Mouse (Mus musculus): ENCODE data around the gene Slc30a1. TPM values are rescaled to one million over a fixed set of nuclear protein-coding genes. Genes with fewer than 3 reads are reported as not detected.

The Slc30a1 gene
- polyA plus RNA-seq, 1 experiment from 2014 or later: 3.4 TPM

- Histone ChIP-seq H3K4me2 (ENCODE audit: low read depth, low read length) (0 out of 2 replicates have a peak overlapping the region, but pooled peaks have one; percentile 11), H3K4me3 (ENCODE audit: low read depth, low read length) (no peak overlapping the region)
Measured at GRCm38 (mm10) chr1:191909316-191909715, 2.7 kb downstream of the Slc30a1 start.

DNA sequence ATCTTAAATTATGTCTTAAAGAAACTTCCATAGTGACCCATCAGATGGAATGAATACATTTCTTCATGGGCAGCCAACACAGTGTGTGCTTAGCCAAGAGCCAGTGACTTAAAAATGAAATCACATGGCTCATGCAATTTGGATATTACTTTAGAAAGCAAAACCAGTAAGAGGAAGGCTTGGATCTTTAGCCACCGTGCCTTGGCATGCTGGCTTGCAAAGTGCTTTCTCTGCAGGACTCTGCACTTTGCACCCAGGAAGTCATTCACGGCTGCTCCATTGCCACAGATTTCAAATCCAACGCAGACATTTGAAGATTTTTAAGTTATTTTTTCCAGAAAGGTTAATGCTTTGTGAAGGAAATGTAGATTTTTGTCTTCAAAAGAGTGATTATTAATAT, 4.1 kb downstream of the Slc30a1 start:
- Histone ChIP-seq H3K27me3 (replicated peaks; ENCODE audit: control insufficient read depth, insufficient read depth, low read length) (no peaks in the 10 kb centered on the region), H3K4me3 (ENCODE audit: low read depth, low read length) (no peak overlapping the region), H3K27ac (replicated peaks; ENCODE audit: low read depth, low read length) (no peak overlapping the region), H3K4me2 (ENCODE audit: low read depth, low read length) (peak overlapping the region; percentile 11; the same call in 1 of the 2 replicates), H3K4me1 (ENCODE audit: control insufficient read depth, insufficient read depth, low read length) (peaks cover 29% of the 10 kb centered on the region), H3K36me3 (ENCODE audit: control insufficient read depth, insufficient read depth, low read length) (peaks cover 26% of the 10 kb centered on the region), H3K9ac (ENCODE audit: low read depth, low read length) (no peak overlapping the region), H3K9me3 (ENCODE audit: control insufficient read depth, low read length) (no peaks in the 10 kb centered on the region)
- ATAC-seq (ENCODE audit: low read depth): no peak
- WGBS: 65% methylated on average over 3 of the region's 3 CpGs
- DNase-seq (ENCODE audit: low spot score): no peak

More at GRCm38 (mm10) chr1:191909316-191909715, 2.7 kb downstream of the Slc30a1 start:
- Histone ChIP-seq H3K36me3 (ENCODE audit: control insufficient read depth, insufficient read depth, low read length) (peaks cover 26% of the 10 kb centered on the region), H3K9me3 (ENCODE audit: control insufficient read depth, low read length) (no peaks in the 10 kb centered on the region), H3K27me3 (replicated peaks; ENCODE audit: control insufficient read depth, insufficient read depth, low read length) (no peaks in the 10 kb centered on the region), H3K27ac (replicated peaks; ENCODE audit: low read depth, low read length) (no peak overlapping the region), H3K4me1 (ENCODE audit: control insufficient read depth, insufficient read depth, low read length) (peaks cover 30% of the 10 kb centered on the region), H3K9ac (ENCODE audit: low read depth, low read length) (no peak overlapping the region)
- WGBS: 92% methylated on average over 14 of the region's 14 CpGs
- no peak for ATAC-seq (ENCODE audit: low read depth)
- no peak for DNase-seq (ENCODE audit: low spot score)

DNA sequence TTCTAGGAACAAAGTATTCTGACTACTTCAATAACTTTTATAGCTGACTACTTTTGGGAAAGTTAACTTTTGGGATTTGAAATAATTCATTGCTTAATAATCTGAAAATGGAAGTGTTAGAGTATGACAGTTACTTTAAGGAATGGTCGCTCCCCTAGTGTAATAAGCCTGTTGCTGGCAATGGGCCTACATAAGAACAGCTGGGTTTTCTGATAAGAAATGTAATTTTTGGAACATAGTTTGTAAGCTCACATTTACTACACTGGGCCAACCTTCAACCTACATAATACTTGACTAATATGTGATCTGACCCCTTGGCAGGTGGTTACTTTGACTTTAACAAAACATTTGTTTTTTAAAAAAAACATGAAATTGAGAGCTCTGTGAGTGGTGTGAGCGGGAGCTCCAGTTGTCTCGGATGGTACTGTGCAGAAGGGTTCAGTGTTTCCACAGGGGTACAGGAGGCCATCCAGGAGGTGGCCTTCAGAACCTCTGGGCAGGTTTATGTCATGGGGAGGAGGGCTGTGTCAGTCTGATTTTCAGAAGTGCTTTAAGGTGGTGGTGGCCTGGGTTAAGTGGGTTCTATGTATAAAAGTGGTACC, 4.6 kb downstream of the Slc30a1 start:
- WGBS: 77% methylated on average over 3 of the region's 3 CpGs
- H3K9ac ChIP-seq (ENCODE audit: low read depth, low read length): no peak overlapping the region
- peaks cover 26% of the 10 kb centered on the region for H3K36me3 ChIP-seq (ENCODE audit: control insufficient read depth, insufficient read depth, low read length)
- no peak overlapping the region for H3K4me3 ChIP-seq (ENCODE audit: low read depth, low read length)
- no peak overlapping the region for H3K27ac ChIP-seq (replicated peaks; ENCODE audit: low read depth, low read length)
- H3K27me3 ChIP-seq (replicated peaks; ENCODE audit: control insufficient read depth, insufficient read depth, low read length): no peaks in the 10 kb centered on the region
- H3K9me3 ChIP-seq (ENCODE audit: control insufficient read depth, low read length): no peaks in the 10 kb centered on the region
- ATAC-seq (ENCODE audit: low read depth) (no peak), DNase-seq (ENCODE audit: low spot score) (no peak)
- peaks cover 26% of the 10 kb centered on the region for H3K4me1 ChIP-seq (ENCODE audit: control insufficient read depth, insufficient read depth, low read length)
- H3K4me2 ChIP-seq (ENCODE audit: low read depth, low read length): no peak overlapping the region

GRCm38 (mm10) chr1:191914647-191915046, 8.1 kb downstream of the Slc30a1 start:
- no peak overlapping the region for H3K9ac ChIP-seq (ENCODE audit: low read depth, low read length)
- no peak overlapping the region for H3K4me3 ChIP-seq (ENCODE audit: low read depth, low read length)
- no peak overlapping the region for H3K4me2 ChIP-seq (ENCODE audit: low read depth, low read length)
- H3K27me3 ChIP-seq (replicated peaks; ENCODE audit: control insufficient read depth, insufficient read depth, low read length): no peaks in the 10 kb centered on the region
- H3K9me3 ChIP-seq (ENCODE audit: control insufficient read depth, low read length): no peaks in the 10 kb centered on the region
- H3K4me1 ChIP-seq (ENCODE audit: control insufficient read depth, insufficient read depth, low read length): peaks cover 13% of the 10 kb centered on the region
- ATAC-seq (ENCODE audit: low read depth) (no peak), DNase-seq (ENCODE audit: low spot score) (no peak)
- no peak overlapping the region for H3K27ac ChIP-seq (replicated peaks; ENCODE audit: low read depth, low read length)
- peaks cover 18% of the 10 kb centered on the region for H3K36me3 ChIP-seq (ENCODE audit: control insufficient read depth, insufficient read depth, low read length)
- WGBS: 85% methylated on average over 6 of the region's 6 CpGs

- 66% methylated on average over 1 of the region's 1 CpGs for WGBS
- Histone ChIP-seq H3K27ac (replicated peaks; ENCODE audit: low read depth, low read length) (no peak overlapping the region), H3K27me3 (replicated peaks; ENCODE audit: control insufficient read depth, insufficient read depth, low read length) (no peaks in the 10 kb centered on the region), H3K4me2 (ENCODE audit: low read depth, low read length) (no peak overlapping the region), H3K4me1 (ENCODE audit: control insufficient read depth, insufficient read depth, low read length) (peaks cover 7% of the 10 kb centered on the region; the same call in 1 of the 2 replicates), H3K9me3 (ENCODE audit: control insufficient read depth, low read length) (no peaks in the 10 kb centered on the region; the same call in 1 of the 2 replicates), H3K4me3 (ENCODE audit: low read depth, low read length) (no peak overlapping the region), H3K9ac (ENCODE audit: low read depth, low read length) (no peak overlapping the region), H3K36me3 (ENCODE audit: control insufficient read depth, insufficient read depth, low read length) (peaks cover 10% of the 10 kb centered on the region; the same call in 1 of the 2 replicates)
- DNase-seq (ENCODE audit: low spot score) (no peak), ATAC-seq (ENCODE audit: low read depth) (no peak)
Measured at GRCm38 (mm10) chr1:191915586-191915985, 9.0 kb downstream of the Slc30a1 start.

GRCm38 (mm10) chr1:191916876-191917275, 10.3 kb downstream of the Slc30a1 start:
- Histone ChIP-seq H3K27ac (replicated peaks; ENCODE audit: low read depth, low read length) (no peak overlapping the region), H3K27me3 (replicated peaks; ENCODE audit: control insufficient read depth, insufficient read depth, low read length) (no peaks in the 10 kb centered on the region), H3K9ac (ENCODE audit: low read depth, low read length) (no peak overlapping the region), H3K36me3 (ENCODE audit: control insufficient read depth, insufficient read depth, low read length) (0 out of 2 replicates have a peak, but pooled peaks cover 5% of the 10 kb centered on the region), H3K4me3 (ENCODE audit: low read depth, low read length) (no peak overlapping the region), H3K9me3 (ENCODE audit: control insufficient read depth, low read length) (peaks cover 7% of the 10 kb centered on the region), H3K4me2 (ENCODE audit: low read depth, low read length) (no peak overlapping the region), H3K4me1 (ENCODE audit: control insufficient read depth, insufficient read depth, low read length) (no peaks in the 10 kb centered on the region)
- WGBS: 64% methylated on average over 5 of the region's 5 CpGs
- ATAC-seq (ENCODE audit: low read depth) (no peak), DNase-seq (ENCODE audit: low spot score) (no peak)

DNA sequence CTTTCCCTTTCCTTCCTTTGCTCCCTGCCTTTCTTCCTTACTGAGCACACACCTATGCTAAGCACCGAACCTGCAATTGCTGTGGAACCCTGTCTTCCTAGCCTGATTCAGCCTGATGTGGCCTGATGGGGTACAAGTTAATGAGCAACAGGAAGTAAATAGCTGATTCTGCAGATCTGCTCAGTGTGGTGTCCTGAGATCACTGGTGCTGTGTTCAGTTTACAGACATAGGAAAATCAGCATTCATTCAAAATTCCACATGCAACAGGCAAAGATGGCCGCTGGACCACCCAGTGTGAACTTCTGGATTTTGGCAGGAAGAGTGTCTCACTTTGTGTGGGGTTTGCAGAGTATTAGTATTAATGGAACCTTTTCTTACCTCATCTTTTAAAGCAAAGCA, 12.8 kb downstream of the Slc30a1 start:
- H3K4me3 ChIP-seq (ENCODE audit: low read depth, low read length): no peak overlapping the region
- WGBS: 82% methylated on average over 2 of the region's 2 CpGs
- ATAC-seq (ENCODE audit: low read depth): no peak

DNA sequence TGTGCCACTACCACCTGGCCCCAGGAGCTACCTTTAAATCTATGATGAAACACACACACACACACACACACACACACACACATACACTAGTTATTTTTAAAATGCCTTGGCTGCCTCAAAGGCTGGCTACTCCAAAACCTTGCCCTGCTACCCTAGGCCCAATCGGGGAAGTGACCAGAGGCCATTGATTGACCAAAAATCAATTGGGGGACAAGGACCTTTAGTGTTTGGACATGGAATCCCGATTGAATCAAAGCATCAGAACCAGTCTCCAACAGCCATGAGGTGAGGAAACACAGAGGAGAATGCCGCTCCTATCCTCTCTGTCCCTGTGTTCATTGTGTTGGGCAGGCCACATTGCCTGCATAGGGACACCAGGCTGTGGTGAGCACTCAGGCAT, 15.1 kb downstream of the Slc30a1 start:
- Histone ChIP-seq H3K36me3 (ENCODE audit: control insufficient read depth, insufficient read depth, low read length) (no peaks in the 10 kb centered on the region), H3K27ac (replicated peaks; ENCODE audit: low read depth, low read length) (no peak overlapping the region), H3K9me3 (ENCODE audit: control insufficient read depth, low read length) (peaks cover 7% of the 10 kb centered on the region), H3K4me3 (ENCODE audit: low read depth, low read length) (no peak overlapping the region), H3K4me2 (ENCODE audit: low read depth, low read length) (no peak overlapping the region), H3K27me3 (replicated peaks; ENCODE audit: control insufficient read depth, insufficient read depth, low read length) (no peaks in the 10 kb centered on the region), H3K9ac (ENCODE audit: low read depth, low read length) (no peak overlapping the region), H3K4me1 (ENCODE audit: control insufficient read depth, insufficient read depth, low read length) (no peaks in the 10 kb centered on the region)
- ATAC-seq (ENCODE audit: low read depth): no peak
- WGBS: 97% methylated on average over 3 of the region's 3 CpGs
- DNase-seq (ENCODE audit: low spot score): no peak

More for the DNA sequence above, 12.8 kb downstream of the Slc30a1 start:
- no peak for DNase-seq (ENCODE audit: low spot score)
- H3K4me2 ChIP-seq (ENCODE audit: low read depth, low read length): no peak overlapping the region
- H3K9ac ChIP-seq (ENCODE audit: low read depth, low read length): no peak overlapping the region
- H3K9me3 ChIP-seq (ENCODE audit: control insufficient read depth, low read length): peaks cover 7% of the 10 kb centered on the region
- no peaks in the 10 kb centered on the region for H3K4me1 ChIP-seq (ENCODE audit: control insufficient read depth, insufficient read depth, low read length)
- H3K27me3 ChIP-seq (replicated peaks; ENCODE audit: control insufficient read depth, insufficient read depth, low read length): no peaks in the 10 kb centered on the region
- no peaks in the 10 kb centered on the region for H3K36me3 ChIP-seq (ENCODE audit: control insufficient read depth, insufficient read depth, low read length)
- no peak overlapping the region for H3K27ac ChIP-seq (replicated peaks; ENCODE audit: low read depth, low read length)

GRCm38 (mm10) chr1:191925496-191925895, 18.9 kb downstream of the Slc30a1 start:
- Histone ChIP-seq H3K4me2 (ENCODE audit: low read depth, low read length) (no peak overlapping the region), H3K9ac (ENCODE audit: low read depth, low read length) (no peak overlapping the region), H3K4me3 (ENCODE audit: low read depth, low read length) (no peak overlapping the region), H3K4me1 (ENCODE audit: control insufficient read depth, insufficient read depth, low read length) (no peaks in the 10 kb centered on the region), H3K36me3 (ENCODE audit: control insufficient read depth, insufficient read depth, low read length) (no peaks in the 10 kb centered on the region), H3K9me3 (ENCODE audit: control insufficient read depth, low read length) (peaks cover 7% of the 10 kb centered on the region), H3K27me3 (replicated peaks; ENCODE audit: control insufficient read depth, insufficient read depth, low read length) (no peaks in the 10 kb centered on the region), H3K27ac (replicated peaks; ENCODE audit: low read depth, low read length) (no peak overlapping the region)
- DNase-seq (ENCODE audit: low spot score) (no peak), ATAC-seq (ENCODE audit: low read depth) (no peak)
- 48% methylated on average over 4 of the region's 4 CpGs for WGBS
